Mouse (Mus musculus): ENCODE measurements at regions not wholly inside any gene's neighbourhood (a gene's known extent, or its start where the extent isn't known, plus 50 kb on each side); places are given as distances from the start of the nearest gene placed in this dataset.

DNA sequence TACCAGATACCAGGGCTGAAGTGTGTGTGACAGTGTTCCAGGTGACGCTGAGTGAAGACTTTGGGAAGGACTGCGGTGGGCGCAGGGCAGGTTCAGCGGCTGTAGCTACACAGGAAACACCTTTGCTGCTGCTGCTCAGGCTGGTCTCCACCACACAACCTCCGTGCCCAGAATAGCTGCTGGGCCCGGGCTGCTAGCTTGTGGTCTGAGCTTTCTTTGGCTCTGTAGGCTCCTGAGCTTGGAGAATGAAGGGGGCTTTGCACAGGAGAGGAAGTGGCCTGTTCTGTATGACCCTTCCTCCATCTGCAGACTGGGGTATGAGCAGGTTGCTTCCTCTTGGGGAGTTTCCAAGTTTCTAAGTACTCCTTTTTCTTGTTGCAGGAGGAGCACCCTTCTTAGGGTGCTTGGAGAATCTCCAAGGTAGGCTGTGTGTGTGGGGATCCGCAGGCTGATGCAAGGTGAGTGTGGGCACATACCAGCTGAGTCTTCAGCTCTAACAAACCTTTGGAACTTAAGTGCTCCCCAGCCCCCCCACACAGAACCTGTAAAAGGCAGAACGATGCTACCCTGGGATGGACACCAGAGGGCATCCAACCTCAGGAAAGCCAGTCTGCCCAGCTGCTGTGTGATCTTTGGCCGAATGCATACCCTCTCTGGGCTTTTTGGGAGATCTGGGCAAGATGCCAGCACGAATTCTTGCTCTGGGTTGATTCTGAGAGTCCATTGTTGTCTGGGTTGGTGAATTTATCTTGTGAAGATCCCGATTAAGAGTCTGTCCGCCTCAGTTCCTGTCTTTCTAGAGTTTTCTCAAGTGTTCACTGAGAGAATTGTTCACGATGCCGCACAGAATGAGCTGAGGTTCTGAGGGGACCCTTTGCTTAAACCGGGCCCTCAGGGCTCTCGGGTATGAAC, 136.6 kb downstream of the Mn1 start:
- peak; percentile 64 for DNase-seq

DNA sequence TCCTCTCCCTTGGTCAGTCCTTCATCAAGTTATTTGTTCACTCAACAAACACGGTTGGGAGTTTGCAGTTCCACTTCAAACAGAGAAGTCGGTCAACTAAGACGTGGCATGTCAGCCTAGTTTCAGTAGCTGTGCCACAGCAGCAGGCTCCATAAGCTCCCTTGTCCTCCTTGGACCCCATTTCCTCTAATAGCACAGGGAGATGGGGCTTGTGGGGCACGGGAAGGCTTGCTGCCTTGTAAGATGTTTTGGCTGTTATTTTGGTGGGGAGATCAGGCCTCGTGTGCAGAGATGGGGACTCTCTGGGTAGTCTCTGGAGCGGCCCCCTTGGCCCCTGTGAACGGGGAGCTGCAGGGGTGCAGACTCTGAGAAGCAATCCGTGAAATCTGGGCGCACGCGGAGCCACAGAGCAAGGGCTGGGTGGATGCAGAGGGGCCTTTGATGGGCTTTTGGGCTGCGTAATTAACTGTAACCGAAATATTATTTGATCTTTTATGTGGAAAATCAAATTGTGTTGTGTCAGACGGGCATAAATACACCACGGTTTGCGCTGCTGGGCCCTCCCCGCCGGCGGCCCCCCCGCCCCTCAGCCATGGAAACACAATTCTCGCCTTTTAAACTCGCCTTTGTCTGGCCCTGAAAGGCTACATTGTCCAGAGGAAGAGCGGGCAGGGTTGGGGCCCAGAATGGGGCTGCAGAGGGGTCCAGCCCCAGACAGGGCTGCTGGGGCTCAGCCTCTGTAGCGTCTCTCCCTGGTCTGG, 137.6 kb downstream of the Mn1 start:
- DNase-seq = no peak

DNA sequence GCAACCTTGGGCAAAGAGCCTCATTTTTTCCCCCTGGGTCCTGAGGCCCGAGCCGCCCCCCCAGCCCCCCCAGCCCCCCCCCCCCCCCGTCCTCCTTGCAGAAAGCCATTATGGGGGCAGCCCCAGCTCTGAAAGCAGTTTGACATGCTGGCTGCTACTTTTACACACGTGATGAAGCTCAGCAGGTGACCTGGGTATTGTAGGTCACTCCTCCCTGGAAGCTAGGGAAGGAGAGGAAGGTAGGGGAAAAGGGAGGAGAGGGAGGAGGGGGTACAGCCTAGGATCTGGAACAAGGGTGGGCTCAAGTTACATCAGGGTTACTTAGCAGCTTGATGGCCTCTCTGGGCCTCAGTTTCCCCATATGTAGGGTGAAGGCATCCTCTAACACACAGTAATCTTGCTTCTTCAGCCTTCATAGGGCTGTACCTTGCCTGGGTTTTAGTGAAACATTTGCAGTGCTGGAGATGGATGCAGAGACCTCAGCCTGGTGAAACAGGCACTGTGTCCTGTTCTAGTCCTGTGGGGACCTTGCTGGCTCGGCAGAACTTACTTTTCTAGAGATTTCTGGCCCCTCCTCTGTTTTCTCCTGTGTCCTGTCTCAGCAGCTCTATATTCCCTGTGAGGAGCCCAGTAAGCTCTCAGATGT, 138.3 kb downstream of the Mn1 start:
- DNase-seq = no peak

DNA sequence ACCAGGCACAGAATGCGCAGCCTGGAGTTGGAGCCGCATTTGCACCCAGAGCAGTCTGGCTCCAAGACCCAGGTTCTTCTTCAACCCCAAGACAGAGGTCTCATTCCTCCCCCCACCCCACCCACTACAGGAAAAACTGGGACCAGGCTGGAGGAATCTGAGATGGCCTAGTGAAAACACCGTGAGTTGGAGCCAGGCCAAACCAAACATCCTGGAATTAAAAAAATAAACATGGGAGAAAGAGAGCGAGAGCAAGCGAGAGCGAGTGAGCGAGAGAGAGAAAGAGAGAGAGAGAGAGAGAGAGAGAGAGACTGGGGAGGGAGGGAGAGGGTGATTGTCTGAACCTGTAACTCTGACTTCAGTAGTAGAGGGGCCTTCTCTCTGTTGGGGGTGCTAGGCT, 138.8 kb downstream of the Mn1 start:
- no peak for DNase-seq

DNA sequence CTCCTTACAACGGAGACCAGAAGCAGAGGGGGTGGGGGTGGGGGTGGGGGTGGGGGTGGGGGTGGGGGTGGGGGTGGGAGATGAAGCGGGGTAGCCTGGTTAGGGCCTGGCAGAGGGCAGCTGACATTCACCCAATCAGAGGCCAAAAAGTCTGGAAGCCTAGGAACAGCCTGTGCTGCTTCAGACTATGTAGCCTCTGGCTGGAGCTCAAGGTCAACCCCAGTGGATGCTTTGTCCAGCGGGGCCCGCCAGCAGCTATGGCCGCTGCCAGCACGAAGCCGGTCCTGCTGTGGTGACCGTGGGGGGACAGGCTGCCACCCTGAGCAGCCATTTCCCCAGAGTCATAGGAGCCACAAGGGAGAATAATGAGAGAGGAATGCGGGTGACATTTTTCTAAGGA, 143.3 kb downstream of the Mn1 start:
- no peak for DNase-seq

DNA sequence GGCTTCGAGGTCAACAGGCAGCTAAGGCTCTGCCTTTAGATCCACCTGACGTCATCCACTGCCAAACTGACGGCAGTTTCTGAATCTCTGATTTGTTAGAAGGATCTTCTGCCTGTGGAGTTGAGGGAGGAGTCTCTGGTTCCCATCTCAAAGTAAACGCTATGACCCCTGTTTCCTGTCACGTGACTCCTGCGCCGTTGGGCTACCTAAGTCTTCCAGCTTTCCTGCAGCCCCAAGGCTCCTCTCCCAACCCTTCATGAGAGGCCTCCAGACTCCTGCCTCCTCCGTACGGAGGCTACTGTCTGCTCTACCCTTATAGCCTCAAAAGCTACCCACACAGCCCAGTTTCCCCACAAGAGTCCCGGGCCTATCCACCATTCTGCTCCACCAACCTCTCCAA, 144.1 kb downstream of the Mn1 start:
- peak; percentile 46 for DNase-seq

DNA sequence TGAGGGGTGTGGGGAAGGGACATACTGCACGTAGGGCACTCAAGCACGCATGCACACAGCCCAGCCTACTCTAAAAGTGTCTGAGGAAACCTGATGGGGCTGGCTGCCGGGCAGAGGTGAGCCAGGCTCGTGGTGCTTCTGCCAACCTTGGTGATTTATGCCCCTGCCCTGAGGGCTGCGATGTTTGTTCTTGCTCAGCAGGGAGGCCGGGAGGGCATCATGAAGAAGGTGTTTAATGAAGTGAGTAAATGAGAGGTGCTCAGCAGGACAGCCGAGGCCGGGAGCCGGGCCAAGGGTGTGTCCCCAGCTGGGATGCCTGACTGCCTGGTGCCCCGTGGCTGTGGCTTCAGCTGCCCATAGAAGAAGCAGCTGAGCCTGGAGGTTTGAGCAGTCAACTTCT, 153.7 kb downstream of the Mn1 start:
- DNase-seq = no peak

DNA sequence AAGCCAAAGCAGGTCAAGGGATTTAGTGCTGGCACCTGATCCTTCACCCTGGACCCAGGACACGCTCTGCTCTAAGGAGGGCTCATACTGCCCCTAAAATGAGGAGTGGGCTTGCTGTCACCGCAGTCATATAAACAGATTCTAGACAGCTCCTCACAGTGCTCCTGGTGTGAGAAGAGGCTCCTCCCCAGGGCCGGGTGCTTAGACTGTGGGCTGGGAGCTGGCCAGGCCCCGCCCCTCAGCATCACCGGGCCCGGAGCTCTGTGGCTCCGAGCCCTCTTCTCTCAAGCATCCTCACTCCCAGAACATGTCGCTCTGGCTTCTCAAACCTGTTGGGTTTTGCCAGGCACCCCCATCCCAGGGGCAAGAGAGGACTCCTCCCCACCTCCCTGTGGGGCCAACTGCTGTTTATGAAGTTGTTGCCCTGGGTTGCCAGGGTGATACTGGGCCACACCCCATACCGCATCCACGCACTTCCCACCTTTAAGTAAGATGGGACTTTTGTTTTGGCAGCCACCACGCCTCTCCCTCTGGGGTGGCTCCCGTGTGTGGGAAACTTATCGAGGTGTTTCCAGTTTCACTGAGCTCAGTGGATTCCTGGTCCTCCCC, 156.2 kb downstream of the Mn1 start:
- no peak for DNase-seq

DNA sequence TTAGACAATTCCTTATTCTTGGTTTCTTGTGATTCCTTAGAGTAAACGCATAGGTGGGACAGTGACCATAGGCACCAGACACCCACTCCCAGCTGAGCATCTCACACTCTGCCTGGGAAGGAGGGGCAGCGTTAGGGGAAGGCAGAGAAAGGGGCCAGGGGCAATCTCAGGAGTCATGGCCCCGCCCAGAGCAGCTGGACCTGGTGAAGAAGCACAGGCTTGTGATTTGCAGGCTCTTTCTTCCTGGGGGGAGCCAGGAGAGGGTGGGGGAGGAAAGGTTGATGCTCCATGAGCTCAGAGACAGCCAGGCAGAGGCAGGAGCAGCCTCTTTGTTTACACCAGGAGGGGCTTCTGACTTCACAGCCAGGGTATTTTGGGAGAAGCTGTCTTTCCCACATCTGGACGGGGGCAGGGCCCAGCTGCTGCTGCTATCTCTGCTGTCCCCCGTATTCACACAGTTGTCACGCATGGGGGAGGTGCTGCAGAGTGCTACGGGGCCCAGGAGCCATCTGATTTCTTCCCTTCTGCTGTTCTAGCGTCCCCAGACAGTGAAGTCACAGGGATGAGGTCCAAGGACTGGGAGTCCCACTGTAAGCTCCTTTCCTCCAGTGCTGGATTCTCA, 157.2 kb downstream of the Mn1 start:
- no peak for DNase-seq

DNA sequence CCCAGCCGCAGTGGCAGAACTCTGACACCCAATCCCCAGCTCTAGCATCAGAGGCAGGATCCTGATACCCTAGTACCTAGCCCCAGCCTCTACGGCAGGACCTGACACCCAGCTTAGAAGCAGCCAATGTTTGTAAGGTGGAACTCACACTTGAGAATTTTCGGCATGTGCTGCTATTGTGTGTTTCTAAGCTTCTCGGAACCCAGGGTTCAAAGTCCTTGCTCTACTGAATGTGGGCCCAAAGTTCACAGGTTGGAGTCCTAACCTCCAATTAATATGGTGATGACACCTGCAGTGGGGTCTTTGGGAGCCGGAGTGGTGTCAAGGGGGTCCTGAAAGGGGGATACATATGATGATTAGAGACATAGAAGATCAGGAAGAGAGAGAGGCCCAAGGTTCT, 158.2 kb downstream of the Mn1 start:
- no peak for DNase-seq

DNA sequence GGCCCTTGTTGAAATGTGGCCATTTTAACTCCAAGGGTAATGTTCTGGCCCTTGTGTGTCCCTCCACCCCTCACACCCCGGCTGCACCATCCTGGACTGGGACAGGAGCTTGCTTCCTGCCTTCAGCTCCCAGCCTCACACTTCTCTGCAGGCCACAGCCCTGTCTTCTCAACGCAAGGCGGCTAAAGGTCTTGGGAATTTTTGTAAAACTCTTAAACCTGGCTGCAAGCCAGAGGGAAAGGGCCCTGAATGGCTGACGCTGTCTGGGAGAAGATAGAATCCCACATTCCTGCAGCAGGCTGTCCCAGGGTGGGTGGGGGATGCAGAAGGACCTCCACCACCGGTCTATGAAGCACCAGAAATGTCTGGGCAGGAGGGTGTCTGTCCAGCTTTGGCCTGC, 156.3 kb upstream of the Gm26897 start:
- DNase-seq = no peak

DNA sequence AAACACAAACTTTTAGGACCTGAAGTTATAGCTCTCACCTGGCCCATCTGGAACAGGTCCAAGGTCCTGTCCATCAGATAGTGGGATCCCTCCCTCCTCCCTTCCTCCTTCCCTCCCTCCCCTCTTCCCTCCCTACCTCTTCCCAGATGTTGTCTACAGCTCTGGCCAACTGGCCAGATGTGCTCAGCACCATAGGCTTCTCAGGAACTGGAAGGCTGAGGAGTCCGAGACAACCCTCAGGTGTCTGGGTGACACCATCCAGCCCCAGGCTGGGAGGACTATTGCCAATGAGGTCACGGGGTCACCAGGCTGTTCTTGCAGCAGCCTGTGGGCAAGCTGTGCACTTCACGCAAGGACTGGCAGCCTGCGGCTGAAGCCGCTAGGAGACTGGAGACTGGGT, 155.6 kb upstream of the Gm26897 start:
- DNase-seq = no peak

DNA sequence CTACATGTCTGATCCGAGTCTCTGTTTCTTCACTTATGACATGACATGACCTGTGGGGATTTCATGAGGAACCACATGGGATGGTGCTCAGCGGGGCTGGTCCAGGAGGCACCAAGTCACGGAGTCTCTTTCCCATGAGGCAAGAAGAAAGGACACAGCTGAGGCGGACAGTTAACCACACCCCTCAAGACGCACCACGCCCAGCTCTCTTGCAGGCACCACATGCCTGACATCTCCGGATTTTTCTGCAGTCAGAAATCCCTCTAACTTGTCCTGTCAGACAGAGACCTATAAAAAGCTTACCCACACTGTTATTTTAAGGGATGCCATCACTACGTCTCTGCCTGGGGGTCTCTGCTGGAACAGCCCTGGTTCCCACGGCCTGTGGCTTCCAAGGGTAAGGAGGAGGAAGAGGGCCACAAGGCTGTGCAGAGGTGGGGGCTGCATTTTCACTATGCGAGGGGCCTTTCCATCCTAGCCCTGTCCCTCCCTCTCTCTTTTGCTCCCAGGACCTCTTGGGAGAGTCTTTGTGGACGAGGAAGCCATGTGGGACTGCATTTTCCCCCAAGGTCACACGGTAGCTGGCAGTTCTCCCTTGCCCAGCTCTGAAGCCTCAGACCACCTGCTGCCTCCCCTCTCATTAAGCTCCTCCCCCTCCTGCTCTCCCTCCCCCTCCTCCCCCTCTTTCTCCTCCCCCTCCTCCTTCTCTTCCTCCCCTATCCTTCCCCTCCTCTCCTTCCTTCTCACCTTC, 154.6 kb upstream of the Gm26897 start:
- DNase-seq = no peak

DNA sequence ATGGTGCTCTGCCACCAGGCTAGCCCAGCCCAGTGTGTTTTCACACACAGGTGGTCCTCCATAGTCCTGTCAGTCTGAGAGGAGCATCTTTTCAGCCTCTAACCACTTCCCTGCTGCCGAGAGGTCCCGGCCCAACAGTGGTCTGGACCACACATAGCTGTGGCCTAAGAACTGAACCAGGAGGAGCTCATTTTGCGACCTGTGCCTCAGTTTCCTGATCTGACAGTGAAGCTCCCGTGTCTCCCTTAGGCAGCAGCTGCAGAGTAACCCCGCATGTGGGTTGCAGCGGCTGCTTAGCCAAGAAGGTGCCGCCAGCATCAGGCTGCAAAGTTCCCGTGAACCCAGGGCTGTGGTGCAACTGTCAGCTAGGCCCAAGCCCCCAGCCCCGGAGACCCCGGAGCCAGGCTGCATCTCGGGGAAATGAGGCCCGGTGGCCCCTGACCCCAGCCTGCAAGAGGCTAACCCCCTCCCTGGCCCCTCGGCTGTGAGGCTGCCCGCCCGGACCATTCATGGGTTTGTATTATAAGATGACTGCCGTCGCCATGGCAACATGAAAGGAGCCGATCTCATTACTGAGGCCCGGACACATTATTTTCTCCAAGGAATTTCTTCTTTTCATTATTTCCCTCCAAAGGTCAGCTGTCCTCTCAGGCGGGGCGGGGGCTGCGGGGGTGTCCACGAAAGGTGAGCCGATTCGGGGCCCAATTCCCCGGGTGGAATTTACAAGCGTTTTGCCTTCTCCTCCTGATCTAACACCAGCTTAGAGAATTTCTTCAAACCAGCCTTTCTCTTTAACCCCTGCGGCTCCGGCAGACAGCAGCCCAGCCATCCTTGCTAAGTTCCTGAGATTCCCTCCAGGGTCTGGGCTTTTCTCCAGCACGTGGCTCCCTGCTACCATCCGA, 152.6 kb upstream of the Gm26897 start:
- DNase-seq = no peak

DNA sequence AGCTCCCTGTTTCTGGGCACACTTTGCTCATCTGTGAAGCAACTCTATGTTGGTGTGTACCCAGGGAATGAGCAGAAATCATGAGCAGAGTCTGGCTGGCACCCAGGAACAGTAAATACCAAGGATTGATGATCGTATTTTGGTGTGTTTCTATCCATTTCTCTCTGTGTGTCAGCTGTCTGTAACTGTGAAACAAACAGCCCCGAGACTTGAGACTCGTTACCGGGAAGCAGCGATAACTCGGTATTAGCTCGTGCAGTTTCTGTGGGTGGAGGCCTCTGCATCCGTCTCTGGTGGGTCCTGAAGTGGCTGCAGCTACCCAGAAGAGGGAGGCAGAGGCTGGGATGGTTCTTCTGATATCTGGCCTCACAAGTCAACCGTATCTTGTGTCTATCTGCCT, 151.7 kb upstream of the Gm26897 start:
- no peak for DNase-seq

DNA sequence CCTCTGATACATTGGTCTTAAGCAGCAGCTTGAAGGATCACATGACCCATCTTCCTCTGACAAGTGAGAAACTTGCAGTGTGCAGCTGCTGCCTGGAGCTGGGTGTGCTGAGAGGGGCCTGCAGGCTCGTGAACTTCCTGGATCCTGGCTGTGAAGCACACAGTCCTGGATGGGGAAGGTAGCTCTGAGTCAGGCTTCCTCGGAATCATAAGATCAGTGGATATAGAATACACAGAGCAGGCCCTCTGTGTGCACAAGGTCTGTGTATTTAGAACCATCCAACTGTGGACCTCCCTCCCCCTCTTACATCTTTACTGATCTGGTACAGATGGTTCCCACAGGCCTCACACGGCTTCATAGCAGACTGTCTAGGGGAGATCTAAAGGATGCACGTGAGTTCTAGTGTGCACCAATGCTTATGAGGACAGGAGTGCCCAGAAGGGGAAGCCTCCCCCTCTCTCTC, 143.1 kb upstream of the Gm26897 start:
- DNase-seq = peak; percentile 68

DNA sequence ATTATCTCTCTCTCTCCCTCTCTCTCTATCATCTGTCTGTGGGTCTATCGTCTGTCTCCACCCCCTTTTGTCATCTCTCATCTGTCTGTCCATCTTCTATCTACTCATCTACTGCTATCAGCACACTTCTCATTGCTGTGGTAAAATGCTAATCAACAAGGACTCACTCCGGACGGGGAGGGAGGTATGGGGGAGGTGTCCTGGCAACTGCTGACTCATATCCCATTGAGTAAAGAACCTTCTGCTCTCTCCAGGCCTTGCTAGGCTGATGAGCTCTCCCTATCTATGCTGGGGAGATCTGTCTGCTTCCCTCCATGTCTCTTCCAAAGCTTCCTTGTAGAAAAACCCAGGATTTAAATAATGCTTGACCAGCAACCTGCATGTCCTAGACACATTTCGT, 140.9 kb upstream of the Gm26897 start:
- DNase-seq = no peak

DNA sequence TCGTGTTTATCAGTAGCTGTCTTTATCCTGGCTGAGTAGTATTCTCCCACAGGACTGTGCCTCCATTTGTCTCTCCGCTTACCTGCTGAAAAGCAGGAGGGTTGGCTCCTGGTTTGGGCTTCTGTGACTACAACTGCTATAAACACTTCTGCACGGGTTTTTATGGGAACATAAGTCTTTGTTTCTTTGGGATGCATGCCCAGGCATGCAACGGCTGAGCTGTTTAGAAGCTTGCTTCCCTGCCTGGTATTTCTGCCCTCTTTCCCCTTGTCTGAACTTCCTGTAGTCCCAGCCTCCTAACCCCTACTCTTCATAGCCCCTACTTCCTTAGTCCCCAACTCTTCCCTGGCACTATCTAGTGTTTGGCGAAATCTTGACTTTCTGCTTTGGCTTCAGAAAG, 139.6 kb upstream of the Gm26897 start:
- DNase-seq = no peak

DNA sequence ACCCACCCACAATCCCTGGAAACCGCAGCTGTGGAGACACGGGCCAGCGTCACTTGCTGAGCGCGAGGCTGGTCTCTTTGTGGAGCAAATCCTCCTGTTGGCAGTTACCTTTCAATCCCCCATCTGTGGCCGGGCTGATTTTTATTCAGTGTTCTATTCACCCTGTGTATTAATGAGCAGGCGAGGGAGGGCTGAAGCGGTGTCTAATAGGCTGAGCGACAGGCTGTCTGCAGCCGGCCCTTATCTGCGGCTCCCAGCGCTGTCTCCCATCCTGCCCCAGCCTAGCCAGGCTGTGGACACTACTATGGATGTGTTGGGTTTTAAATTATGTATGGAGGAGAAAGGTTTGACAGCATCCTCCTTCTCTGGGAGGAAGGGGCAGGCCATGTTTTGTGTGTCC, 138.3 kb upstream of the Gm26897 start:
- DNase-seq = no peak

DNA sequence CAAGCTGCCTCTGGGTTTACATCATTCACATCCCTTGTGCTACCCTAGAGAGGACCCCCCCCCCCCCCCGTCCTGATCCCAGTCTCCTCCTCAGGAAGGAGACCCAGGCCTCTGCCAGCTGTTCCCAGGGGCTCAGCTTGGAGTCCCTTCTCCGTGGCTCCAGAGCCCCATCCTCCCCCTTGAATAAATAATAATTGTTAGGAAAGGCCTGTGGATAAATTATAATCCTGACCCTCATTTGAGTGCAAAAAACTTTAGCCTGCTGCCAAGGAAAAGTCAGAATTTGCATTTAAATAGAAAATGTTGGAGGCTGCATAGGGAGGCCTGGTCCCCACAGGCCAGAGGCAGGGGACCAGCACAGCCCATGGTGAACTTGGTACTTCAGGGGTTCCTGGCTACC, 136.0 kb upstream of the Gm26897 start:
- no peak for DNase-seq
